Mouse (Mus musculus) lung, adult 2 months (tissue): ENCODE data around the gene Gm17018.

Source experiments
- CTCF ChIP-seq: fragments of 200-500 bp; IDR thresholded peaks from 2 replicates; pipeline ENCODE4 v1.5.1; 2011; ENCODE audit warnings: mild to moderate bottlenecking, low read length, control low read depth; ENCODE audit not compliant: insufficient read depth
- POLR2A ChIP-seq: fragments of 200-500 bp; IDR thresholded peaks from 2 replicates; pipeline ENCODE4 v1.6.1; 2011; ENCODE audit warnings: low read depth, mild to moderate bottlenecking, control low read depth, low read length, borderline replicate concordance; ENCODE audit errors: extremely low read depth

DNA sequence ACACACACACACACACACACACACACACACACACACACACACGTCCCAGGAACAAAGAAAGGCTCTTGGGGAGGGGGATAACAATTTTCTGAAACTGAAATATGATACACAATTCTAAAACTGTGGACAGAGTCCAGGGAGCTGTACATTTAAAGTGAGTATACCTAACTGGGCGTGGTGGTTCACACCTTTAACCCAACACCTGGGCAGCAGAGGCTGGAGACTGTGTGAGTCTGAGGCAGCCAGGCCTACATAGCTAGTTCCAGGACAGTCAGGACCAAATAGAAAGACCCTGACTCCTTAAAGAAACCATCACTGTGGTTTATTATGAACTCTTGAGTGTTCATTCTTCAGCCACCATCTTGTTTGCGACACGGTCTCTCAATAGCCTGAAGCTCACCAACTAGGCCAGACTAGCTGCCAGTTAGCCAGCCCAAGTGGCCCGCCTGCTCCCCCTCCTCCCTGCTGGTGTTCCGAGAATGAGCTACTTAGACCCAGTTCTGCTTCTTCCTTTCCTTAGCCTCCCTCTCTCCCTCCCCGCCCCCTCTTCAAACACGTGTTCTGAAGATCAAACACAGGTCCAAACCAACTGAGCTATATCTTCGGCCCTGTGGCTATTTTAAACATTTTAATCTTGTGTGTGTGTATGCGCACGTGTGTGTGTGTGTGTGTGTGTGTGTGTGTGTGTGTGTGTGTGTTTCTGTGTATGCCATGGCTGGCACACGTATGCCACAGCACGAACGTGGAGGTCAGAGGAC lies 59.5 kb downstream of the Gm17018 start:
- TF ChIP-seq POLR2A (no peak), CTCF (no peak)
